Mouse (Mus musculus) lung, adult 2 months (tissue): Measurements from ENCODE around the gene Spock2.

Experiments
- CTCF ChIP-seq: fragments of 200-500 bp; IDR thresholded peaks from 2 replicates; pipeline ENCODE4 v1.5.1; 2011; ENCODE audit warnings: mild to moderate bottlenecking, low read length, control low read depth; ENCODE audit not compliant: insufficient read depth
- POLR2A ChIP-seq: fragments of 200-500 bp; IDR thresholded peaks from 2 replicates; pipeline ENCODE4 v1.6.1; 2011; ENCODE audit warnings: low read depth, mild to moderate bottlenecking, control low read depth, low read length, borderline replicate concordance; ENCODE audit errors: extremely low read depth

GRCm38 (mm10) chr10:60133501-60133900 lies 27.5 kb downstream of the Spock2 start:
- TF ChIP-seq CTCF (no peak), POLR2A (no peak)
